Mouse (Mus musculus): ENCODE measurements around the gene Gm3336. TPM values are rescaled to one million over a fixed set of nuclear protein-coding genes. Genes with fewer than 3 reads are reported as not detected.

Gene Gm3336
- polyA plus RNA-seq, 1 experiment: 0.23 TPM

DNA sequence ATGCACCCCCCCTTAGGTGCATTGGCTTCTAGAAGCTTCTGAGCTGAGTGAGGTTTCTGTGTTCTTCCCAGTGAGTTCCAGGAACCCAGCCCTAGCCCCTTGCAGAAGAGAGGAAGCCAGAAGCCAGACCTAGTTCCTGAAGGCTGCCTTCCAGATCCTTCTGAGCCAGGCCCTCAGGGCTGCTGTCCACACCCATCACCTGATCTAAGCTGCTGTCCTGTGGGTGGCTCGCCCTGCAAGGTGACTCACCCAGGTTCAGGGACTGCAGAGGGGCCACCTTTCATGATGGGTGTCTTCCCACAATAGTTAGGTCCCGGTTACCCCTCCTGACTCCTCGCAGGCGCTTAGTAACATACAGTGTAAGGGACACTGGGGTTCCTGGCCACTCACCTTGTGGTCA, 38.9 kb upstream of the Gm3336 start:
- Histone ChIP-seq H3K4me2 (ENCODE audit: low read depth) (no peak overlapping the region), H3K79me2 (ENCODE audit: control insufficient read depth, insufficient read depth) (peaks cover 23% of the 10 kb centered on the region), H3K27me3 (ENCODE audit: control insufficient read depth, insufficient read depth, insufficient read length) (no peaks in the 10 kb centered on the region), H3ac (ENCODE audit: control insufficient read depth, insufficient read length) (no peak overlapping the region), H3K36me3 (ENCODE audit: control insufficient read depth, insufficient read depth) (no peaks in the 10 kb centered on the region), H3K4me3 (no peak overlapping the region)
- TF ChIP-seq REST (IDR thresholded peaks at IDR 0.05; ENCODE audit: insufficient read depth, insufficient read length): no peak
- no peak for TF ChIP-seq E2F4 (IDR thresholded peaks at IDR 0.05; ENCODE audit: insufficient read depth)
- no peak for TF ChIP-seq MAX (IDR thresholded peaks at IDR 0.05; ENCODE audit: low read depth)
- TF ChIP-seq SRF (IDR thresholded peaks at IDR 0.05; ENCODE audit: control insufficient read depth, insufficient read length, low read depth): no peak
- no peak for TF ChIP-seq CEBPB (IDR thresholded peaks at IDR 0.05; ENCODE audit: insufficient read depth, poor library complexity, severe bottlenecking)
- no peak for TF ChIP-seq POLR2AphosphoS2 (IDR thresholded peaks at IDR 0.05; ENCODE audit: insufficient read length, low read depth)
- no peak for TF ChIP-seq TCF12 (IDR thresholded peaks at IDR 0.05; ENCODE audit: insufficient read depth, poor library complexity, severe bottlenecking)
- TF ChIP-seq TCF3 (IDR thresholded peaks at IDR 0.05; ENCODE audit: insufficient read length, low read depth): no peak
- no peak for TF ChIP-seq MYOD1 (IDR thresholded peaks at IDR 0.05; ENCODE audit: control insufficient read depth in 1 of 3, insufficient read length in 2 of 3, low read depth in 2 of 3)
- TF ChIP-seq MYOG (IDR thresholded peaks at IDR 0.05; ENCODE audit: control insufficient read depth in 1 of 3, insufficient read depth in 1 of 3, insufficient read length in 2 of 3, low read depth in 2 of 3): no peak
- TF ChIP-seq USF1 (IDR thresholded peaks at IDR 0.05; ENCODE audit: low read depth): no peak
- no peak for TF ChIP-seq POLR2A (IDR thresholded peaks at IDR 0.05; ENCODE audit: insufficient read length, low read depth)

- Histone ChIP-seq H3K36me3 (ENCODE audit: control insufficient read depth, insufficient read depth) (no peaks in the 10 kb centered on the region), H3K79me2 (ENCODE audit: control insufficient read depth, insufficient read depth) (peaks cover 16% of the 10 kb centered on the region), H3K4me2 (ENCODE audit: low read depth) (no peak overlapping the region), H3K27me3 (ENCODE audit: control insufficient read depth, insufficient read depth, insufficient read length) (no peaks in the 10 kb centered on the region), H3K4me3 (no peak overlapping the region), H3ac (ENCODE audit: control insufficient read depth, insufficient read length) (no peak overlapping the region)
- TF ChIP-seq TCF3 (IDR thresholded peaks at IDR 0.05; ENCODE audit: insufficient read length, low read depth) (no peak), USF1 (IDR thresholded peaks at IDR 0.05; ENCODE audit: low read depth) (no peak), POLR2AphosphoS2 (IDR thresholded peaks at IDR 0.05; ENCODE audit: insufficient read length, low read depth) (no peak), TCF12 (IDR thresholded peaks at IDR 0.05; ENCODE audit: insufficient read depth, poor library complexity, severe bottlenecking) (no peak), REST (IDR thresholded peaks at IDR 0.05; ENCODE audit: insufficient read depth, insufficient read length) (no peak), SRF (IDR thresholded peaks at IDR 0.05; ENCODE audit: control insufficient read depth, insufficient read length, low read depth) (no peak), MYOG (IDR thresholded peaks at IDR 0.05; ENCODE audit: control insufficient read depth in 1 of 3, insufficient read depth in 1 of 3, insufficient read length in 2 of 3, low read depth in 2 of 3) (no peak), MAX (IDR thresholded peaks at IDR 0.05; ENCODE audit: low read depth) (no peak), MYOD1 (IDR thresholded peaks at IDR 0.05; ENCODE audit: control insufficient read depth in 1 of 3, insufficient read length in 2 of 3, low read depth in 2 of 3) (no peak), CEBPB (IDR thresholded peaks at IDR 0.05; ENCODE audit: insufficient read depth, poor library complexity, severe bottlenecking) (no peak), E2F4 (IDR thresholded peaks at IDR 0.05; ENCODE audit: insufficient read depth) (no peak), POLR2A (IDR thresholded peaks at IDR 0.05; ENCODE audit: insufficient read length, low read depth) (no peak)
Measured at GRCm38 (mm10) chr8:70680039-70680438, 38.3 kb upstream of the Gm3336 start.

DNA sequence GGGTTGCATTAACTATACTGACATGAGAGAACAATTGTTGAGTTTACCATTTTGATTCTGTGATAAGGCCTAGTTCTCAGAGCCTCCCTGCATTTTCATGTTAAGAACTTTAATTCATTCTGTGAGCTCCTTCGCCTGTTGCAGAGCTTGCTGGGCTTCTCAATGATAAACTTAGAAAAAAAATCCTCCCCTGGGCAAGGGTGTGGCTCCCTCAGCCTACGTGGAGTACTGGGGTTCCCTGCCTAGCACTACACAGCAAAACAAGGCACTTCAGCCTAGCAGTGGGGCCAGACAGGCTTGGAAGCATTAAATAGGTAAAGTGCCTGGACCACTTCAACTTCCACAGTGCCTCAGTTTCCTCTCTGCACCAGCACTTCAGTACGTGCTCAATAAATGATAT, 36.9 kb upstream of the Gm3336 start:
- Histone ChIP-seq H3K4me2 (ENCODE audit: low read depth) (peak overlapping the region; percentile 61), H3K27me3 (ENCODE audit: control insufficient read depth, insufficient read depth, insufficient read length) (no peaks in the 10 kb centered on the region), H3K36me3 (ENCODE audit: control insufficient read depth, insufficient read depth) (no peaks in the 10 kb centered on the region), H3K4me3 (no peak overlapping the region), H3K79me2 (ENCODE audit: control insufficient read depth, insufficient read depth) (peaks cover 2% of the 10 kb centered on the region), H3ac (ENCODE audit: control insufficient read depth, insufficient read length) (no peak overlapping the region)
- no peak for TF ChIP-seq POLR2A (IDR thresholded peaks at IDR 0.05; ENCODE audit: insufficient read length, low read depth)
- no peak for TF ChIP-seq USF1 (IDR thresholded peaks at IDR 0.05; ENCODE audit: low read depth)
- no peak for TF ChIP-seq MYOD1 (IDR thresholded peaks at IDR 0.05; ENCODE audit: control insufficient read depth in 1 of 3, insufficient read length in 2 of 3, low read depth in 2 of 3)
- TF ChIP-seq MYOG (IDR thresholded peaks at IDR 0.05; ENCODE audit: control insufficient read depth in 1 of 3, insufficient read depth in 1 of 3, insufficient read length in 2 of 3, low read depth in 2 of 3): no peak
- no peak for TF ChIP-seq REST (IDR thresholded peaks at IDR 0.05; ENCODE audit: insufficient read depth, insufficient read length)
- TF ChIP-seq TCF12 (IDR thresholded peaks at IDR 0.05; ENCODE audit: insufficient read depth, poor library complexity, severe bottlenecking): no peak
- TF ChIP-seq POLR2AphosphoS2 (IDR thresholded peaks at IDR 0.05; ENCODE audit: insufficient read length, low read depth): no peak
- TF ChIP-seq SRF (IDR thresholded peaks at IDR 0.05; ENCODE audit: control insufficient read depth, insufficient read length, low read depth): no peak
- no peak for TF ChIP-seq CEBPB (IDR thresholded peaks at IDR 0.05; ENCODE audit: insufficient read depth, poor library complexity, severe bottlenecking)
- TF ChIP-seq E2F4 (IDR thresholded peaks at IDR 0.05; ENCODE audit: insufficient read depth): no peak
- no peak for TF ChIP-seq MAX (IDR thresholded peaks at IDR 0.05; ENCODE audit: low read depth)
- TF ChIP-seq TCF3 (IDR thresholded peaks at IDR 0.05; ENCODE audit: insufficient read length, low read depth): no peak

DNA sequence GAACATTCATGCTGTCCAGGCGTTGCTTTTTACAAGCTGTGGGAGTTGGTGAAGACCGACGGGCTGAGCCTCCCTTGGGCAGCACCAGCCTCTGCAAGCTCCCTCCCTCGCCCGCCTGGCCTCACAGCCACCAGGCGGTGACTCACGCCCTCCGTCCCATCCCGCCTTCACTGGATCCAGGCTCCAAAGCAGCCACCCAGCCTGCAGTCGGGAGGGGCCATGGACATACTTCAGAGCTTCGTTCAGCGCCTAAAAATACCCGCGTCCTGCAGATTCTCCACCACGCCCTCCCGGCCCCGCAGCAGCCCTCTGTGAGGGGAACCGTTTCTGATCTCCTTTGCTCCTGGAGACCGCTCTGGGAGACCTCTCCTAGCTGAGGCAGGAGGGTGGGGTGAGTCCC, 36.1 kb upstream of the Gm3336 start:
- Histone ChIP-seq H3K4me2 (ENCODE audit: low read depth) (peak overlapping the region; percentile 66), H3K4me3 (no peak overlapping the region), H3ac (ENCODE audit: control insufficient read depth, insufficient read length) (no peak overlapping the region), H3K27me3 (ENCODE audit: control insufficient read depth, insufficient read depth, insufficient read length) (no peaks in the 10 kb centered on the region), H3K36me3 (ENCODE audit: control insufficient read depth, insufficient read depth) (no peaks in the 10 kb centered on the region), H3K79me2 (ENCODE audit: control insufficient read depth, insufficient read depth) (no peaks in the 10 kb centered on the region)
- TF ChIP-seq TCF12 (IDR thresholded peaks at IDR 0.05; ENCODE audit: insufficient read depth, poor library complexity, severe bottlenecking) (no peak), MYOD1 (IDR thresholded peaks at IDR 0.05; ENCODE audit: control insufficient read depth in 1 of 3, insufficient read length in 2 of 3, low read depth in 2 of 3) (peak in 2 of 3 experiments; percentile 33 to 47), REST (IDR thresholded peaks at IDR 0.05; ENCODE audit: insufficient read depth, insufficient read length) (no peak), TCF3 (IDR thresholded peaks at IDR 0.05; ENCODE audit: insufficient read length, low read depth) (no peak), POLR2A (IDR thresholded peaks at IDR 0.05; ENCODE audit: insufficient read length, low read depth) (peak; percentile 63), POLR2AphosphoS2 (IDR thresholded peaks at IDR 0.05; ENCODE audit: insufficient read length, low read depth) (peak; percentile 78), E2F4 (IDR thresholded peaks at IDR 0.05; ENCODE audit: insufficient read depth) (peak; percentile 13), CEBPB (IDR thresholded peaks at IDR 0.05; ENCODE audit: insufficient read depth, poor library complexity, severe bottlenecking) (no peak), MYOG (IDR thresholded peaks at IDR 0.05; ENCODE audit: control insufficient read depth in 1 of 3, insufficient read depth in 1 of 3, insufficient read length in 2 of 3, low read depth in 2 of 3) (peak in 1 of 3 experiments; percentile 67)
